Mouse (Mus musculus) midbrain, embryonic 11.5 days (tissue): ENCODE measurements around the gene Adi1. TPM values are rescaled to one million over a fixed set of nuclear protein-coding genes. Genes with fewer than 3 reads are reported as not detected.

Experiments
- ATAC-seq: fragments of 200-750 bp; cut with Nextera tagmentation; 2 replicates; pipeline ENCODE4 v1.8.0; 2017; ENCODE audit warnings: moderate TSS enrichment, moderate library complexity; ENCODE audit not compliant: low FRiP score
- DNase-seq: peaks from one replicate; pipeline ENCODE4 v3.0.0; 2015; ENCODE audit warnings: low spot score; ENCODE audit errors: missing footprints
- H3K27ac ChIP-seq: fragments of 300-500 bp; sonication (generic); 2 replicates; pipeline ENCODE4 v1.5.1; 2014; ENCODE audit warnings: low read depth, low read length
- H3K27me3 ChIP-seq: fragments of 300-500 bp; sonication (generic); 2 replicates; pipeline ENCODE4 v1.6.1; 2014; ENCODE audit warnings: mild to moderate bottlenecking, low read length, moderate library complexity, mixed read lengths; ENCODE audit not compliant: control insufficient read depth, insufficient read depth
- H3K36me3 ChIP-seq: fragments of 300-500 bp; sonication (generic); 2 replicates; pipeline ENCODE4 v1.6.1; 2014; ENCODE audit warnings: mild to moderate bottlenecking, low read length, moderate library complexity, mixed read lengths; ENCODE audit not compliant: control insufficient read depth, insufficient read depth
- H3K4me1 ChIP-seq: fragments of 300-500 bp; sonication (generic); 2 replicates; pipeline ENCODE4 v1.6.1; 2014; ENCODE audit warnings: low read length; ENCODE audit not compliant: control insufficient read depth, insufficient read depth
- H3K4me2 ChIP-seq: fragments of 300-500 bp; sonication (generic); 2 replicates; pipeline ENCODE4 v1.6.1; 2014; ENCODE audit warnings: mild to moderate bottlenecking, moderate library complexity
- H3K4me3 ChIP-seq: fragments of 300-500 bp; sonication (generic); 2 replicates; pipeline ENCODE4 v1.5.1; 2014; ENCODE audit warnings: low read depth, low read length
- H3K9ac ChIP-seq: fragments of 300-500 bp; sonication (generic); 2 replicates; pipeline ENCODE4 v1.6.1; 2014; ENCODE audit warnings: low read length
- H3K9me3 ChIP-seq: fragments of 300-500 bp; sonication (generic); 2 replicates; pipeline ENCODE4 v1.6.1; 2016; ENCODE audit warnings: low read length; ENCODE audit not compliant: control insufficient read depth
- WGBS: fragments of 180-500 bp; shearing (Covaris S2); extraction: QIAGEN DNeasy Blood & Tissue Kit; methylation state at CpG from one replicate; pipeline ENCODE4 v1.1.7; 2014; 5-methylcytosine and 5-hydroxymethylcytosine counted together
- polyA plus RNA-seq: library from polyadenylated mRNA; unstranded; fragments of >200 nt; fragmentation: Nextera tagmentation; extraction: Ambion mirVana; gene quantifications from 2 replicates; pipeline ENCODE4 v1.2.1, GENCODE M21; 2014

The Adi1 gene
- 45.0 and 48.1 TPM in 2 replicates for polyA plus RNA-seq

GRCm38 (mm10) chr12:28675121-28675924 is at the start of gene Adi1:
TSS of gene Adi1 (plus strand) at chr12:28675231.
- DNase-seq: peak; percentile 97
- H3K4me3 ChIP-seq: peak within 1 kb of the TSS; percentile 48
- H3K36me3 ChIP-seq: no peaks in the 10 kb centered on the region
- H3K9ac ChIP-seq: peak within 1 kb of the TSS; percentile 71
- WGBS: 4% methylated on average over 53 of the region's 53 CpGs
- H3K4me2 ChIP-seq: peak within 1 kb of the TSS; percentile 58
- H3K9me3 ChIP-seq: no peaks in the 10 kb centered on the region
- ATAC-seq: peak; percentile 96
- no peaks in the 10 kb centered on the region for H3K27me3 ChIP-seq
- peak within 1 kb of the TSS; percentile 76 for H3K27ac ChIP-seq
- peaks cover 6% of the 10 kb centered on the region; the same call in 1 of the 2 replicates for H3K4me1 ChIP-seq

GRCm38 (mm10) chr12:28625407-28625806 is 49.6 kb upstream of the Adi1 start:
- 87% methylated on average over 7 of the region's 7 CpGs for WGBS

GRCm38 (mm10) chr12:28627092-28627491 is 47.9 kb upstream of the Adi1 start:
- Histone ChIP-seq H3K4me2 (no peak overlapping the region), H3K4me1 (no peaks in the 10 kb centered on the region), H3K36me3 (peaks cover 16% of the 10 kb centered on the region), H3K9me3 (no peaks in the 10 kb centered on the region), H3K4me3 (no peak overlapping the region), H3K9ac (no peak overlapping the region), H3K27ac (no peak overlapping the region), H3K27me3 (no peaks in the 10 kb centered on the region)
- WGBS: 77% methylated on average over 4 of the region's 4 CpGs
- no peak for ATAC-seq
- DNase-seq: no peak

More at GRCm38 (mm10) chr12:28625407-28625806, 49.6 kb upstream of the Adi1 start:
- no peak overlapping the region for H3K27ac ChIP-seq
- H3K4me1 ChIP-seq: no peaks in the 10 kb centered on the region
- no peak overlapping the region for H3K4me2 ChIP-seq
- DNase-seq: no peak
- no peaks in the 10 kb centered on the region for H3K27me3 ChIP-seq
- H3K9me3 ChIP-seq: no peaks in the 10 kb centered on the region
- H3K36me3 ChIP-seq: peaks cover 10% of the 10 kb centered on the region
- no peak overlapping the region for H3K9ac ChIP-seq
- no peak for ATAC-seq
- H3K4me3 ChIP-seq: no peak overlapping the region

GRCm38 (mm10) chr12:28628436-28628835 is 46.6 kb upstream of the Adi1 start:
- WGBS: 94% methylated on average over 2 of the region's 2 CpGs
- Histone ChIP-seq H3K36me3 (peaks cover 22% of the 10 kb centered on the region), H3K4me2 (no peak overlapping the region), H3K4me1 (no peaks in the 10 kb centered on the region), H3K4me3 (no peak overlapping the region), H3K27ac (no peak overlapping the region), H3K27me3 (no peaks in the 10 kb centered on the region), H3K9me3 (no peaks in the 10 kb centered on the region), H3K9ac (no peak overlapping the region)
- DNase-seq (no peak), ATAC-seq (no peak)

- no peak; the same call in 1 of the 2 replicates for ATAC-seq
Measured at GRCm38 (mm10) chr12:28635058-28635534, 39.9 kb upstream of the Adi1 start.

GRCm38 (mm10) chr12:28635535-28636476 is 39.2 kb upstream of the Adi1 start, which contains the start of gene Rps7:
TSS of gene Rps7 (minus strand) at chr12:28635953.
- Histone ChIP-seq H3K4me1 (peaks cover 8% of the 10 kb centered on the region), H3K9me3 (no peaks in the 10 kb centered on the region), H3K4me2 (peak within 1 kb of the TSS; percentile 80), H3K36me3 (peaks cover 17% of the 10 kb centered on the region), H3K27ac (peak within 1 kb of the TSS; percentile 68), H3K4me3 (peak within 1 kb of the TSS; percentile 88), H3K27me3 (no peaks in the 10 kb centered on the region), H3K9ac (peak within 1 kb of the TSS; percentile 97)
- peak; percentile 97 for ATAC-seq
- 6% methylated on average over 69 of the region's 69 CpGs for WGBS
- peak; percentile 99 for DNase-seq

More at GRCm38 (mm10) chr12:28635058-28635534, 39.9 kb upstream of the Adi1 start:
- WGBS: 2% methylated on average over 23 of the region's 23 CpGs
- no peak for DNase-seq
- no peaks in the 10 kb centered on the region for H3K27me3 ChIP-seq
- H3K36me3 ChIP-seq: peaks cover 21% of the 10 kb centered on the region
- H3K4me2 ChIP-seq: peak overlapping the region; percentile 80
- H3K9me3 ChIP-seq: no peaks in the 10 kb centered on the region
- H3K4me1 ChIP-seq: peaks cover 8% of the 10 kb centered on the region
- peak overlapping the region; percentile 68 for H3K27ac ChIP-seq
- peak overlapping the region; percentile 97 for H3K9ac ChIP-seq
- H3K4me3 ChIP-seq: peak overlapping the region; percentile 88

- Histone ChIP-seq H3K4me2 (peak overlapping the region; percentile 80), H3K4me1 (peaks cover 8% of the 10 kb centered on the region), H3K27me3 (no peaks in the 10 kb centered on the region), H3K36me3 (peaks cover 13% of the 10 kb centered on the region), H3K9me3 (no peaks in the 10 kb centered on the region), H3K9ac (no peak overlapping the region), H3K27ac (no peak overlapping the region), H3K4me3 (peak overlapping the region; percentile 88; the same call in 1 of the 2 replicates)
- WGBS: 84% methylated on average over 6 of the region's 6 CpGs
- DNase-seq: no peak
- ATAC-seq: no peak
Measured at GRCm38 (mm10) chr12:28636543-28636942, 38.5 kb upstream of the Adi1 start.

- H3K9me3 ChIP-seq: no peaks in the 10 kb centered on the region
- peaks cover 8% of the 10 kb centered on the region for H3K4me1 ChIP-seq
- H3K4me2 ChIP-seq: no peak overlapping the region
- peaks cover 5% of the 10 kb centered on the region for H3K36me3 ChIP-seq
- no peak for ATAC-seq
- H3K4me3 ChIP-seq: no peak overlapping the region
- WGBS: 76% methylated on average over 2 of the region's 2 CpGs
- no peak for DNase-seq
- no peaks in the 10 kb centered on the region for H3K27me3 ChIP-seq
- H3K27ac ChIP-seq: no peak overlapping the region
- no peak overlapping the region for H3K9ac ChIP-seq
Measured at GRCm38 (mm10) chr12:28638778-28639177, 36.3 kb upstream of the Adi1 start.
